Mouse (Mus musculus): ENCODE results near the gene Cacna1a. TPM values are rescaled to one million over a fixed set of nuclear protein-coding genes. Genes with fewer than 3 reads are reported as not detected.

Cacna1a gene
- polyA plus RNA-seq, 1 experiment from 2014 or later: 5.1 TPM

GRCm38 (mm10) chr8:84585311-84585710 lies 197.1 kb downstream of the Cacna1a start:
- H3K4me2 ChIP-seq (ENCODE audit: low read length): no peak overlapping the region
- DNase-seq (ENCODE audit: low spot score) (no peak), ATAC-seq (replicated peaks; ENCODE audit: low FRiP score, low TSS enrichment, low read depth) (no peak)
- H3K36me3 ChIP-seq (ENCODE audit: control insufficient read depth, insufficient read depth, low read length): no peaks in the 10 kb centered on the region
- H3K4me3 ChIP-seq (ENCODE audit: low read depth, low read length): no peak overlapping the region
- no peaks in the 10 kb centered on the region for H3K27me3 ChIP-seq (replicated peaks; ENCODE audit: control insufficient read depth, insufficient read depth, low read length)
- no peak overlapping the region for H3K9ac ChIP-seq (ENCODE audit: low read length)
- H3K4me1 ChIP-seq (replicated peaks; ENCODE audit: control insufficient read depth, insufficient read depth, low read length): no peaks in the 10 kb centered on the region
- H3K27ac ChIP-seq (ENCODE audit: low read depth): no peak overlapping the region
- 32% methylated on average over 1 of the region's 1 CpGs for WGBS
- no peaks in the 10 kb centered on the region for H3K9me3 ChIP-seq (ENCODE audit: control insufficient read depth, low read length)

GRCm38 (mm10) chr8:84586221-84586620 lies 198.0 kb downstream of the Cacna1a start:
- Histone ChIP-seq H3K27ac (ENCODE audit: low read depth) (no peak overlapping the region), H3K9me3 (ENCODE audit: control insufficient read depth, low read length) (no peaks in the 10 kb centered on the region), H3K9ac (ENCODE audit: low read length) (no peak overlapping the region), H3K36me3 (ENCODE audit: control insufficient read depth, insufficient read depth, low read length) (no peaks in the 10 kb centered on the region), H3K27me3 (replicated peaks; ENCODE audit: control insufficient read depth, insufficient read depth, low read length) (no peaks in the 10 kb centered on the region), H3K4me1 (replicated peaks; ENCODE audit: control insufficient read depth, insufficient read depth, low read length) (no peaks in the 10 kb centered on the region), H3K4me3 (ENCODE audit: low read depth, low read length) (no peak overlapping the region), H3K4me2 (ENCODE audit: low read length) (no peak overlapping the region)
- DNase-seq (ENCODE audit: low spot score) (no peak), ATAC-seq (replicated peaks; ENCODE audit: low FRiP score, low TSS enrichment, low read depth) (no peak)
- WGBS: 63% methylated on average over 2 of the region's 2 CpGs

GRCm38 (mm10) chr8:84588498-84588897 lies 200.3 kb downstream of the Cacna1a start:
- Histone ChIP-seq H3K27me3 (replicated peaks; ENCODE audit: control insufficient read depth, insufficient read depth, low read length) (0 out of 2 replicates have a peak, but pooled peaks cover 2% of the 10 kb centered on the region), H3K4me3 (ENCODE audit: low read depth, low read length) (no peak overlapping the region), H3K9me3 (ENCODE audit: control insufficient read depth, low read length) (no peaks in the 10 kb centered on the region), H3K4me2 (ENCODE audit: low read length) (no peak overlapping the region), H3K9ac (ENCODE audit: low read length) (no peak overlapping the region), H3K27ac (ENCODE audit: low read depth) (no peak overlapping the region), H3K4me1 (replicated peaks; ENCODE audit: control insufficient read depth, insufficient read depth, low read length) (no peaks in the 10 kb centered on the region), H3K36me3 (ENCODE audit: control insufficient read depth, insufficient read depth, low read length) (no peaks in the 10 kb centered on the region)
- ATAC-seq (replicated peaks; ENCODE audit: low FRiP score, low TSS enrichment, low read depth) (no peak), DNase-seq (ENCODE audit: low spot score) (no peak)
- 79% methylated on average over 11 of the region's 11 CpGs for WGBS

- Histone ChIP-seq H3K4me1 (replicated peaks; ENCODE audit: control insufficient read depth, insufficient read depth, low read length) (no peaks in the 10 kb centered on the region), H3K27me3 (replicated peaks; ENCODE audit: control insufficient read depth, insufficient read depth, low read length) (0 out of 2 replicates have a peak, but pooled peaks cover 2% of the 10 kb centered on the region), H3K4me2 (ENCODE audit: low read length) (no peak overlapping the region), H3K27ac (ENCODE audit: low read depth) (no peak overlapping the region), H3K9me3 (ENCODE audit: control insufficient read depth, low read length) (no peaks in the 10 kb centered on the region), H3K9ac (ENCODE audit: low read length) (no peak overlapping the region), H3K4me3 (ENCODE audit: low read depth, low read length) (no peak overlapping the region), H3K36me3 (ENCODE audit: control insufficient read depth, insufficient read depth, low read length) (no peaks in the 10 kb centered on the region)
- ATAC-seq (replicated peaks; ENCODE audit: low FRiP score, low TSS enrichment, low read depth) (0 out of 2 replicates have a peak, but pooled peaks have one; percentile 9), DNase-seq (ENCODE audit: low spot score) (peak; percentile 94)
- 13% methylated on average over 15 of the region's 15 CpGs for WGBS
These were observed 203.9 kb downstream of the Cacna1a start for GRCm38 (mm10) chr8:84592015-84592662.

GRCm38 (mm10) chr8:84593143-84593542 lies 204.9 kb downstream of the Cacna1a start:
- no peaks in the 10 kb centered on the region for H3K4me1 ChIP-seq (replicated peaks; ENCODE audit: control insufficient read depth, insufficient read depth, low read length)
- no peak overlapping the region for H3K4me2 ChIP-seq (ENCODE audit: low read length)
- no peak overlapping the region for H3K9ac ChIP-seq (ENCODE audit: low read length)
- 69% methylated on average over 1 of the region's 1 CpGs for WGBS
- no peak for ATAC-seq (replicated peaks; ENCODE audit: low FRiP score, low TSS enrichment, low read depth)
- H3K9me3 ChIP-seq (ENCODE audit: control insufficient read depth, low read length): no peaks in the 10 kb centered on the region
- no peak overlapping the region for H3K4me3 ChIP-seq (ENCODE audit: low read depth, low read length)
- no peaks in the 10 kb centered on the region for H3K36me3 ChIP-seq (ENCODE audit: control insufficient read depth, insufficient read depth, low read length)
- DNase-seq (ENCODE audit: low spot score): no peak
- H3K27me3 ChIP-seq (replicated peaks; ENCODE audit: control insufficient read depth, insufficient read depth, low read length): 0 out of 2 replicates have a peak, but pooled peaks cover 2% of the 10 kb centered on the region
- no peak overlapping the region for H3K27ac ChIP-seq (ENCODE audit: low read depth)

DNA sequence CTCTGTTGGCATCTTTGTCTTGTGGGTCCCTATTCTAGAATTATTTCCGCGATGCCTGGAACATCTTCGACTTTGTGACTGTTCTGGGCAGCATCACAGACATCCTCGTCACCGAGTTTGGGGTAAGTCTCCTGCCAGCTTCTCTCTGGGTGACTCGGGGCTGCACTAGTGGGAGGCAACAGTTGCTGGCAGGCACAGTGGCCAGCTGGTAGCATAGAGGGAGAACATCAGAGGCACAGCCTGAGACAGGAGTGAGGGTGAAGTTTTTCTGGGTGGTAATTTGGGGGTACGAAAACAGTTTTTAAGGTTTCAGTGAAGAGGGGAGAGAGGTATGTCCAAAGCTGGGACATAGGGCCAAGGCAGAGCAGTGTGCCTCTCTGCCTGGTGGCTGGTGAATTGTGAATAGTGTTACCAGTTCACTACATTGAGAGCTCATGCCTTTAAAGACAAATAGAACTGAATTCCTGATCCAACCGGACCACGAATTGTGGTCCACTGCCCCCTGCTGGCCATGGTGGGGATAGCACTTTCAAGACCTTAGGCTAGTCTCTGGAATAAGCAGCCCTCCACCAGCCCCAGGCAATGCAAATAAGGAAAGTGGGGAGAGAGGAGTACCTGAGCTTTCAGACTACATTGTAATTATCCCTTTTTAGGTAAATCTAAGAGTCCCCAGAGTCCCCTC lies 206.0 kb downstream of the Cacna1a start:
- H3K9me3 ChIP-seq (ENCODE audit: control insufficient read depth, low read length): no peaks in the 10 kb centered on the region
- H3K36me3 ChIP-seq (ENCODE audit: control insufficient read depth, insufficient read depth, low read length): no peaks in the 10 kb centered on the region
- no peak overlapping the region for H3K4me3 ChIP-seq (ENCODE audit: low read depth, low read length)
- no peak for ATAC-seq (replicated peaks; ENCODE audit: low FRiP score, low TSS enrichment, low read depth)
- 70% methylated on average over 9 of the region's 9 CpGs for WGBS
- H3K27me3 ChIP-seq (replicated peaks; ENCODE audit: control insufficient read depth, insufficient read depth, low read length): 0 out of 2 replicates have a peak, but pooled peaks cover 2% of the 10 kb centered on the region
- H3K9ac ChIP-seq (ENCODE audit: low read length): no peak overlapping the region
- no peaks in the 10 kb centered on the region for H3K4me1 ChIP-seq (replicated peaks; ENCODE audit: control insufficient read depth, insufficient read depth, low read length)
- no peak overlapping the region for H3K27ac ChIP-seq (ENCODE audit: low read depth)
- peak; percentile 93 for DNase-seq (ENCODE audit: low spot score)
- no peak overlapping the region for H3K4me2 ChIP-seq (ENCODE audit: low read length)

- Histone ChIP-seq H3K27me3 (replicated peaks; ENCODE audit: control insufficient read depth, insufficient read depth, low read length) (0 out of 2 replicates have a peak, but pooled peaks cover 4% of the 10 kb centered on the region), H3K9me3 (ENCODE audit: control insufficient read depth, low read length) (no peaks in the 10 kb centered on the region), H3K4me3 (ENCODE audit: low read depth, low read length) (no peak overlapping the region), H3K4me2 (ENCODE audit: low read length) (no peak overlapping the region), H3K4me1 (replicated peaks; ENCODE audit: control insufficient read depth, insufficient read depth, low read length) (peaks cover 4% of the 10 kb centered on the region), H3K27ac (ENCODE audit: low read depth) (no peak overlapping the region), H3K36me3 (ENCODE audit: control insufficient read depth, insufficient read depth, low read length) (no peaks in the 10 kb centered on the region), H3K9ac (ENCODE audit: low read length) (no peak overlapping the region)
- ATAC-seq (replicated peaks; ENCODE audit: low FRiP score, low TSS enrichment, low read depth) (no peak), DNase-seq (ENCODE audit: low spot score) (peak; percentile 75)
- WGBS: 22% methylated on average over 9 of the region's 9 CpGs
These were observed 207.4 kb downstream of the Cacna1a start for GRCm38 (mm10) chr8:84595648-84596047.

DNA sequence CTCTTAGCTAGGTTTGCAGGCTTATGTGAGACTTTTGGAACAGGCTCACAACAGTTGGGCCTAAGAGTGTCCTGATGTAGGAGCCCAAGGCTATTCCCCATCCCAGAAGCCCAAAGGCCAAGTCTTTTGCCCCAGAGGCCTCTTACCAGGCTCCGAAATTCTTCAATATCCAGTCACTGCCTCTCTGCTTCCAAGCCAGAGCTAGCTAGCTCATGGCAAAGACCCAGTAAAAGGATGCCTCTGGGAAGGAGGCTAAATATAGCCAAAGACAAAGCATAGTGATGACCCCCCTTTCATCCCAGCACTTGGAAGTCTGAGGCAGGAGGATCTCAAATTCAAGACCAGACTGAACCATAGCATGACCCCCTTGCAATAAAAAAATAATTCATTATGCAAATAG lies 211.2 kb downstream of the Cacna1a start:
- H3K9me3 ChIP-seq (ENCODE audit: control insufficient read depth, low read length): no peaks in the 10 kb centered on the region
- H3K27me3 ChIP-seq (replicated peaks; ENCODE audit: control insufficient read depth, insufficient read depth, low read length): 0 out of 2 replicates have a peak, but pooled peaks cover 11% of the 10 kb centered on the region
- no peak for ATAC-seq (replicated peaks; ENCODE audit: low FRiP score, low TSS enrichment, low read depth)

More for the DNA sequence above, 211.2 kb downstream of the Cacna1a start:
- H3K4me3 ChIP-seq (ENCODE audit: low read depth, low read length): no peak overlapping the region
- no peak overlapping the region for H3K9ac ChIP-seq (ENCODE audit: low read length)
- no peaks in the 10 kb centered on the region for H3K36me3 ChIP-seq (ENCODE audit: control insufficient read depth, insufficient read depth, low read length)
- DNase-seq (ENCODE audit: low spot score): no peak
- WGBS: 92% methylated on average over 1 of the region's 1 CpGs
- no peak overlapping the region for H3K27ac ChIP-seq (ENCODE audit: low read depth)
- no peak overlapping the region for H3K4me2 ChIP-seq (ENCODE audit: low read length)
- H3K4me1 ChIP-seq (replicated peaks; ENCODE audit: control insufficient read depth, insufficient read depth, low read length): peaks cover 15% of the 10 kb centered on the region
